Mouse (Mus musculus): ENCODE results near the gene Tas2r144. TPM values are rescaled to one million over a fixed set of nuclear protein-coding genes. Genes with fewer than 3 reads are reported as not detected.
A peak's percentile ranks its signal among the peaks of the same experiment; 100 is the strongest.

Gene Tas2r144
- not detected in 2 replicates for polyA plus RNA-seq (2012; rRNA removed)

GRCm38 (mm10) chr6:42215028-42215427 lies at the start of gene Tas2r144:
Tas2r144 (plus strand) TSS chr6:42215328.
- TF ChIP-seq POLR2A (IDR thresholded peaks at IDR 0.05; ENCODE audit: borderline replicate concordance, extremely low read depth, insufficient read depth, insufficient read length, poor library complexity, severe bottlenecking), result no peak
- no peak for TF ChIP-seq CTCF (IDR thresholded peaks at IDR 0.05; ENCODE audit: borderline replicate concordance, extremely low read depth, insufficient read depth, insufficient read length)
- no peak for DNase-seq (ENCODE audit: low read depth)

GRCm38 (mm10) chr6:42182462-42182861 lies 32.7 kb upstream of the Tas2r144 start:
- no peak for DNase-seq (ENCODE audit: low read depth)
- TF ChIP-seq CTCF (IDR thresholded peaks at IDR 0.05; ENCODE audit: borderline replicate concordance, extremely low read depth, insufficient read depth, insufficient read length) (no peak), POLR2A (IDR thresholded peaks at IDR 0.05; ENCODE audit: borderline replicate concordance, extremely low read depth, insufficient read depth, insufficient read length, poor library complexity, severe bottlenecking) (no peak)

GRCm38 (mm10) chr6:42186230-42186629 lies 28.9 kb upstream of the Tas2r144 start:
- no peak for DNase-seq (ENCODE audit: low read depth)
- TF ChIP-seq CTCF (IDR thresholded peaks at IDR 0.05; ENCODE audit: borderline replicate concordance, extremely low read depth, insufficient read depth, insufficient read length) (peak; percentile 26; the same call in 1 of the 2 replicates), POLR2A (IDR thresholded peaks at IDR 0.05; ENCODE audit: borderline replicate concordance, extremely low read depth, insufficient read depth, insufficient read length, poor library complexity, severe bottlenecking) (no peak)

DNA sequence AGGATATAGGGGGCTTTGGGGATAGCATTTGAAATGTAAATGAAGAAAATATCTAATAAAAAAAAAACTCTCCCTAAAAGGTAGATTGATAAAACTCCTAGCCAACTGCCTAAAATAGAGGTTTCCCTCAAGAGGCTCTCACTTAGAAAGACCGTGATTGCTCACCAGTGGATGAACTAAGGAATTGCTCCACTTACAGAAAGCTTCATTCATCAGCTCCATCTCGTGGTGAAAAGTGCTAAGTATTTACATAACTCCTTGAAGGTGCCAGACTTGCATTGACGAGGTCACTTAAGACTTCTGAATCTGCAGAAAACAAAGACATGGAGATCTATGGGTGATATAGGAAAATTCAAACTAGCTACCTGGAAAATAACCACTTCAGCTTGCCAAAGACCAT lies 17.4 kb upstream of the Tas2r144 start:
- 0 out of 2 replicates have a peak, but pooled peaks have one; percentile 2 for TF ChIP-seq CTCF (IDR thresholded peaks at IDR 0.05; ENCODE audit: borderline replicate concordance, extremely low read depth, insufficient read depth, insufficient read length)
- no peak for TF ChIP-seq POLR2A (IDR thresholded peaks at IDR 0.05; ENCODE audit: borderline replicate concordance, extremely low read depth, insufficient read depth, insufficient read length, poor library complexity, severe bottlenecking)

GRCm38 (mm10) chr6:42199498-42199897 lies 15.6 kb upstream of the Tas2r144 start:
- no peak for DNase-seq (ENCODE audit: low read depth)
- TF ChIP-seq CTCF (IDR thresholded peaks at IDR 0.05; ENCODE audit: borderline replicate concordance, extremely low read depth, insufficient read depth, insufficient read length) (no peak), POLR2A (IDR thresholded peaks at IDR 0.05; ENCODE audit: borderline replicate concordance, extremely low read depth, insufficient read depth, insufficient read length, poor library complexity, severe bottlenecking) (no peak)

More for the DNA sequence above, 17.4 kb upstream of the Tas2r144 start:
- peak; percentile 64 for DNase-seq (ENCODE audit: low read depth)

DNA sequence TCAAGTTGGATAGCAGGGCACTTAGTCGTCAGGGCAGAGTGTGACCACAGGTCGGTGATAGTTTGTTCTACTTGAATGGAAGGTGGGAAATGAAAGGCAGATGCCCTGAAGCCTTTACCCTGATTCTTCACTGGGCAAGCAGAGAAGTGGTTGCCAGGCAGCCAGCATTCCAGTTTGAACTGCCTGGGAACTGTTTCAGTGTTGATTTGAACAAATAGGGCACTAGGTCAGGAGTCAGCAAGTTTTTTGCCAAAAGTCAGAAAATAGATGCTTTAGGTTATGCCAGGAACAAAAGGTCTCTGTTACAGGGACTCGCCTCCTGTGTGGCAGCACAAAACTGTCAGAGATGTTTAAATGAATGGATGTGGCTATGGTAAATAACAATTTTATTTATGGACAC lies 7.2 kb downstream of the Tas2r144 start:
- no peak for DNase-seq (ENCODE audit: low read depth)
- no peak for TF ChIP-seq POLR2A (IDR thresholded peaks at IDR 0.05; ENCODE audit: borderline replicate concordance, extremely low read depth, insufficient read depth, insufficient read length, poor library complexity, severe bottlenecking)
- no peak for TF ChIP-seq CTCF (IDR thresholded peaks at IDR 0.05; ENCODE audit: borderline replicate concordance, extremely low read depth, insufficient read depth, insufficient read length)

GRCm38 (mm10) chr6:42225046-42225445 lies 9.9 kb downstream of the Tas2r144 start:
- TF ChIP-seq POLR2A (IDR thresholded peaks at IDR 0.05; ENCODE audit: borderline replicate concordance, extremely low read depth, insufficient read depth, insufficient read length, poor library complexity, severe bottlenecking) (no peak), CTCF (IDR thresholded peaks at IDR 0.05; ENCODE audit: borderline replicate concordance, extremely low read depth, insufficient read depth, insufficient read length) (no peak)
- no peak for DNase-seq (ENCODE audit: low read depth)

DNA sequence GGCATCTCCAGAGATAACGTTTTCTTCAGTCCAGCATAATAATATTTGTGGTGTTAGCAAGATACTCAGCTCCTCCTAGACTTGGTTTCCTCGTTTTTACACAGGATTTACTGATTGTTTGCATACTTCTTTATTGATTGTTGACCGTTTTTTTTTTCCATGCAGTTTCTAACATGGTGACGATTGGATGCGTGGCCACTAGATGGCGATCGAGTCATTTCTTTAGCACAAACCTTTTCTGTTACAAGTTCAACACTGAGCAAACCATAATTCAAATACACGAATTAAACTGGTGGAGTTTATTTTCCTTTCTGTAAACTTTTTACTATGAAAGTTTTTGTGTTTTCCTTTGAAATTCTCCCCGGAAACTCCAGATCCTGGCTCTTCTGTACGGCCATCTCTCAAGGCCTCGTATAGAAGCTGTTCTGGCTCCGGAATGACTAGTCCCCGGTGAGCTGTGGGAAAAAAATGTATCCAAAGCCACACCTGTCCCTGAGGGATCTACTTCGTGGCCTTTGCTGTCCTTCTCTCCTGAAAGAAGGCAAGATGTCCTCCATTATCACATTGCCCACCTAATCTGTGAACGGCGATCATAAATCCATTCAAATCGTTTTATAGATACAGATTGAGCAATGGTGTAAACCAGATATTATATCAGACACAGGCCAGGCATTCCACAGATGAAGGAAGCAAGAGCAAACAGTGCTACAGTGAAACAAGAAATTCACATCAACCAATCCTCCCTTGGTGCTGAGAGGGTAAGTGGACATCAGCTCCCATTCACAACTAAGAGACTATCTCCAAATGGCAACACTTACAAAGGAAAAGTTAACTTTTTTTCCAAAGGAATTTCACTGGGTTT lies 12.3 kb downstream of the Tas2r144 start:
- peak; percentile 86 for DNase-seq (ENCODE audit: low read depth)
- TF ChIP-seq CTCF (IDR thresholded peaks at IDR 0.05; ENCODE audit: borderline replicate concordance, extremely low read depth, insufficient read depth, insufficient read length) (peak; percentile 75; the same call in 1 of the 2 replicates), POLR2A (IDR thresholded peaks at IDR 0.05; ENCODE audit: borderline replicate concordance, extremely low read depth, insufficient read depth, insufficient read length, poor library complexity, severe bottlenecking) (no peak)

DNA sequence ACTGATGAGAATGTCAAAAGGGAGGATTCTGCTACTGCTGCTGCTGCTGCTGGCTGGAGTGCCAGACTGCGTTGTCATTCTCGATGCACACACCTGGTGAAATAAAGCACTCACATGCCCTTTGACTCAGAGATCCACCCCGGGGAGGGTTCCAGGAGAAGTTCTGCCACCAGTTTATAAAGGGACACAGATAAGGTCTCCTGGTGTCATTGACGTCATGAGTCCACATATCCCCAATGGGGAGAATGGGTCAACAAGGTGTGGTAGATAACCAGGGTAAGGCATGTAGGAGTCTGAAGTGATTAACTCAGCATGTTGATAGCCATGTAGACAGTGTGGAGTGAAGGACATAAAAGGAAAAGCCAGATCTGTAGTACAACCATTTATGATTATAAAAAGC lies 14.5 kb downstream of the Tas2r144 start:
- TF ChIP-seq CTCF (IDR thresholded peaks at IDR 0.05; ENCODE audit: borderline replicate concordance, extremely low read depth, insufficient read depth, insufficient read length), result no peak
- no peak for TF ChIP-seq POLR2A (IDR thresholded peaks at IDR 0.05; ENCODE audit: borderline replicate concordance, extremely low read depth, insufficient read depth, insufficient read length, poor library complexity, severe bottlenecking)
- DNase-seq (ENCODE audit: low read depth), result no peak

DNA sequence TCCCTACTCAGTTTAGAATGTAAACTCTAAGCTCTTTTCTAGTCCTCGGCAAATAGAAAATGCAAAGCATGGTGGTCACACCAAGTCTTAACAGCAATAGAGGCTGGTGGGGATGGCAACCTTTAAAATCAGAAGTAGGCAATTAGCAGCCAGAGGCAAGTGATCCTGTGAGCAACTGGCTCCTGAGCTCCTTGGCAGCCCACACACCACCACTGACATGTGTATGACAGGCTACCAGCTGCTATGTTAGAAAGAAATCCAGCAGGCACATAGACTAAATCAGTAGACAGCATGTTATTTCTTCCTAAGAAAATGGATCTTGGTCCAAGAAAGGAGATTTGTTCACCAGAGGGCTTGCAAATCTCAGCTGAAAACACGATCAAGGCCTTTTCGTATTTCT lies 16.1 kb downstream of the Tas2r144 start:
- TF ChIP-seq POLR2A (IDR thresholded peaks at IDR 0.05; ENCODE audit: borderline replicate concordance, extremely low read depth, insufficient read depth, insufficient read length, poor library complexity, severe bottlenecking) (no peak), CTCF (IDR thresholded peaks at IDR 0.05; ENCODE audit: borderline replicate concordance, extremely low read depth, insufficient read depth, insufficient read length) (no peak)
- peak; percentile 66 for DNase-seq (ENCODE audit: low read depth)

DNA sequence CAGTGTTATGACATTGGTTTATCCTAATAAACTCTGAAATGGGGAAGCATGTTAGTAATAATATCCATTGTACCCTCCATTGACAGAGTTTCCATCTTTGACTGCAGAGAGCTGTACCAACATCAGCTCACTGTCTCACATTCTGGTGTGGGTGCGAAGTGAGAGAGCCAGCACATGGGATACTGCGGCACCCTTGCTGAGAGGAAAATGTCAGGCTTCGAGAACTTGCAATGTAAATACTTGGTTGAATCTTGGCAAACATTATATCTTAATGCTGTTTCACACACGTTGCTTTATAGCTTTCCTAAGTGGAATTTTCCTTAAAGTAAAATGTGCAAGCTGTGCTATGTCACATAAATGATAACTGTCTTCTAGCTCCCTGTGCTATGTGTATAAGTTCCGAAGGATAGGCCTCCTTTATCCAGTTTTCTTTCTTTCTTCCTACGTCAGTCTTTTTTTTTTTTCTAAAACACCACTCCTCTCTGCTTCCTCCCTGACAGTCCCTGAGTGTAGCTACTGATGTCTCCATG lies 22.2 kb downstream of the Tas2r144 start:
- DNase-seq (ENCODE audit: low read depth), result no peak
- TF ChIP-seq POLR2A (IDR thresholded peaks at IDR 0.05; ENCODE audit: borderline replicate concordance, extremely low read depth, insufficient read depth, insufficient read length, poor library complexity, severe bottlenecking) (no peak), CTCF (IDR thresholded peaks at IDR 0.05; ENCODE audit: borderline replicate concordance, extremely low read depth, insufficient read depth, insufficient read length) (no peak)

Data from brain, embryonic 14.5 days (tissue).